Mouse (Mus musculus) bone marrow, adult 2 months (tissue): ENCODE data around the gene Ric8b. TPM values are rescaled to one million over a fixed set of nuclear protein-coding genes. Genes with fewer than 3 reads are reported as not detected.

Source experiments
- H3K27ac ChIP-seq: fragments of 200-500 bp; 2 replicates; pipeline ENCODE4 v1.5.1; 2012; ENCODE audit warnings: low read depth, mild to moderate bottlenecking, control low read depth, inconsistent platforms, low read length; ENCODE audit not compliant: control insufficient read depth, poor library complexity, insufficient read depth
- H3K4me1 ChIP-seq: fragments of 200-500 bp; 2 replicates; pipeline ENCODE4 v1.6.1; 2011; ENCODE audit warnings: low read length; ENCODE audit not compliant: control insufficient read depth, insufficient read depth
- H3K4me3 ChIP-seq: fragments of 200-500 bp; replicated peaks from 2 replicates; pipeline ENCODE3; 2011; ENCODE audit warnings: mild to moderate bottlenecking, low read depth, low read length, control low read depth; ENCODE audit not compliant: control insufficient read depth
- CTCF ChIP-seq: fragments of 200-500 bp; IDR thresholded peaks from 2 replicates; pipeline ENCODE4 v1.5.1; 2011; ENCODE audit warnings: low read length, control low read depth; ENCODE audit not compliant: control insufficient read depth, insufficient read depth
- POLR2A ChIP-seq: fragments of 200-500 bp; IDR thresholded peaks from 2 replicates; pipeline ENCODE4 v1.6.1; 2011; ENCODE audit warnings: low read depth, mild to moderate bottlenecking, control low read depth, low read length, borderline replicate concordance; ENCODE audit not compliant: control insufficient read depth
- WGBS: fragments of 180-500 bp; shearing (Covaris S2); methylation state at CpG from one replicate; pipeline ENCODE4 v1.1.7; 2018; 5-methylcytosine and 5-hydroxymethylcytosine counted together
- polyA plus RNA-seq: library from polyadenylated mRNA; stranded (reverse); fragments of >200 nt; gene quantifications from 2 replicates; pipeline ENCODE4 v1.2.4, GENCODE M21; 2011; ENCODE audit warnings: low replicate concordance; ENCODE audit not compliant: missing spikeins, insufficient read depth, insufficient read length

Gene Ric8b
- polyA plus RNA-seq, 1 experiment = 9.4 TPM

DNA sequence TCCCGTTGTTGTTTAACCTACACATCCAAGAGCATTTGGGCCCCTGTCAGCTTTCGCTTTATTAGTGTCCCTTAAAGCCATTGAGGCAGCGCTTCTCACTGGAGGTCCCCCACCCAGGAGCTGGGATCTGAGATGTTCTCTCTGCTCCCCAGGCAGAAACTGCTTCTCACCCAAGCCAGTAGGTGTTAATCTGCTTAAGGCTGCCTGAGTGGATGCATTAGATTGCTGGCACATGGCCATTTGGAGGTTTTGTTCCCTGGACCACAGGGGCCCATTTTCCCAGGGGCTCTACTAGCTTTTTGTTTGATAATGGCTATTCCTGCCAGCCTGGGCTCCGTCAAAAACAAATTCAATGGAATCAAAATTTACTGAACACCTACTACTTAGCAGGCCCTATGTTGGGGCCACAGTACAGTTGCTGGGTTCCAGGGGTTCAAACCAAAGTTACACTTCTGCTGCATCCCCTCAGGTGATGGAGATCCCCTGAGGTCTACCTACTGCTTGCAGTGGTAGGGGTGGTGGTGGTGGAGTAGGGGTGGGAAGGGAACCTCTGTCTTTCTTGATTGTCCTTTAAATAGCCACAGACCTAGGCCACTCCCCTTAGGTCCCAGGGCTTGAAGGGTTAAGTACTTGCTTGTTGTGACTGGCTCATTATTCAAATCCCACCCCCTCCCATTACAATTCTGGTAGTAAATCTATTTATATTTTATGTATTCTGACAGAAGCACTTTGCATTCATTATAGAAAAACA, 28.1 kb upstream of the Ric8b start:
- no peak for TF ChIP-seq CTCF
- TF ChIP-seq POLR2A = no peak
- no peaks in the 10 kb centered on the region for H3K4me1 ChIP-seq
- 77% methylated on average over 4 of the region's 4 CpGs for WGBS

DNA sequence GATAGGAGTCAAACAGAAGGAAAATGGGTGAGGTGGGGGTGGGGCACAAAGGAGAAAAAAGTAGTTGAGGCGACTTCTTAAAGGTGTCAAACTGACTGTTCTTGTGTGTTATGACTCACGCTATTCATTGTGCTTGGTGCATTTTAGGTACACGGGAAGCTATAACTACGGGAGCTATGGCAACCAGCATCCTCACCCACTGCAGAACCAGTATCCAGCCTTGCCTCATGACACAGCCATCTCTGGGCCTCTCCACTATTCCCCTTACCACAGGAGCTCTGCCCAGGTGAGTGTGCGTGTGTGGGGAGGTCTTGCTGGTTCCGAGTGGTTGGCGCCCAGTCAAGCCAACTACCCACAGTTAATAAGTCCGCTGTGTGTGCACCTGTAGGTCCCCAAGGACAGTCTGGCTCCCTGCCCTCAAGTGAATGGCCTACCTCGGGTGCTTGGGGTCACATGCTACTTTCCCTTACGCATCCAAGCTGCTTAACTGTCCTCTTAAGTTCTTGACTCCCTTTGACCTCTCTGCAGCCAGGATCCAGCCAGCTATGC, 21.5 kb upstream of the Ric8b start:
- TF ChIP-seq POLR2A (no peak), CTCF (no peak)
- no peak overlapping the region for H3K4me3 ChIP-seq
- no peaks in the 10 kb centered on the region for H3K4me1 ChIP-seq
- H3K27ac ChIP-seq = no peak overlapping the region
- 85% methylated on average over 10 of the region's 10 CpGs for WGBS

More for the DNA sequence above, 28.1 kb upstream of the Ric8b start:
- Histone ChIP-seq H3K4me3 (no peak overlapping the region), H3K27ac (no peak overlapping the region)

GRCm38 (mm10) chr10:84896941-84897930, 20.2 kb upstream of the Ric8b start:
- WGBS = 33% methylated on average over 9 of the region's 9 CpGs
- no peaks in the 10 kb centered on the region for H3K4me1 ChIP-seq
- no peak overlapping the region for H3K4me3 ChIP-seq
- no peak overlapping the region for H3K27ac ChIP-seq
- TF ChIP-seq CTCF = no peak
- TF ChIP-seq POLR2A = no peak

DNA sequence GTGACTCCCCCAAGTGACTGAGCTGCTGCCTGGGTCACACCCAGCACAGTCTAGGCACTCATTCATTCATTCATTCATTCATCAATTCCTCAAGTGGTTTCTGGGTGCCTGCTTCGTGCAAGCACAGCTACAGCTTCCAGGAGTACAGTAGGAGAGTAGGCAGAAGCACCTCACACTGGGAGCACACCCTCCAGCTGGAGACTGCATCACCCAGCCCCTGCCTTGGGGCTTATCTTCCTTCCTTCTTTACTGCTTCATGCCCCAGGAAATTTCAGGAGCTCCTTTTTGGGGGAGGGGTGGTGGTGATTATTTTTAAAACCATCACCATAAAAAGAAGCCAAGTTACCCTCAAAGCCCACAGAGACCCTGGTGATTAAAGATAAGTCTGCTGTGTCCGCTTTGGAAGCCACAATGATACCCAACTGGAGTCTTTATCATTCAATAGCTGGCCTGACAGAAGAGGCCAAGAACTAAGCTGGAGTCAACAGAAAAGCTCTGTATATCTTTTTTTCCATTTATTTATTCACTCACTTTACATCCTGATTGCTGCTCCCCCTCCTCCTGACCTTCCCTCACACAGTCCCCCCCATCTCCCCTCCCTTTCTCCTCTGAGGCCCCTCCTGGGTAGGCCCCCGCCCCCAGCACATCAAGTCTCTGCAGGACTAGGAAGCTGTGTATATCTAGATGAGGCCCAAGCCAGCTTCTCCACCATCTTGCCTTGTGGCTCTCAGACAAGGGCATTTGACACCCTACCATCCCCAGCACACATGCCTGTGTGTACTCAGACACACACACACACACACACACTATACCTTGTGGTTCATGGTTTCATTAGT, 19.1 kb upstream of the Ric8b start:
- H3K27ac ChIP-seq = no peak overlapping the region
- no peak for TF ChIP-seq POLR2A
- TF ChIP-seq CTCF = no peak
- no peak overlapping the region for H3K4me3 ChIP-seq
- WGBS = 34% methylated on average over 3 of the region's 3 CpGs
- H3K4me1 ChIP-seq = no peaks in the 10 kb centered on the region

DNA sequence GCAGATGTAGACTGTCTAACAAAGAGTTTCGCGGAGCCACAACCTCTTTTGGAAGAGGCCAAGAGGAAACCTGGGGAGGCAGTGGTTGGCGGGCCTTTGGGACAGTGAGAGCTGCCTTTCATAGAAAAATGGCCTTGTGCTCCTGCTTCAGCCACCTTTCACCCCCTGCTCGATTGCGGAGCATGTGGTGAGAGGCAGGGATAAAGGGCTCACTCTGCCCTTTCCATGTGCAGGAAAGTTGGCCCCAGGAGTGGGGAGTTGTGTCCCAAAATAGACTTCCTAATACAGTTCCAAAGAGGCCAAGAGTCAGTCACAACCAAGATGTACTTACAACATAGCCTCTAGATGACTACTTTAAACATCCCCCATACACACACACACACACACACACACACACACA, 15.7 kb upstream of the Ric8b start:
- Histone ChIP-seq H3K4me3 (no peak overlapping the region), H3K27ac (no peak overlapping the region), H3K4me1 (no peaks in the 10 kb centered on the region)
- 83% methylated on average over 5 of the region's 5 CpGs for WGBS
- TF ChIP-seq CTCF (no peak), POLR2A (no peak)

- WGBS = 93% methylated on average over 2 of the region's 2 CpGs
- H3K4me3 ChIP-seq = no peak overlapping the region
- no peaks in the 10 kb centered on the region for H3K4me1 ChIP-seq
- TF ChIP-seq CTCF (no peak), POLR2A (no peak)
- H3K27ac ChIP-seq = no peak overlapping the region
These were observed 15.2 kb upstream of the Ric8b start for GRCm38 (mm10) chr10:84902213-84902612.

GRCm38 (mm10) chr10:84903307-84903706, 14.1 kb upstream of the Ric8b start:
- no peak for TF ChIP-seq CTCF
- no peak for TF ChIP-seq POLR2A

More at GRCm38 (mm10) chr10:84903307-84903706, 14.1 kb upstream of the Ric8b start:
- no peak overlapping the region for H3K27ac ChIP-seq
- WGBS = 44% methylated on average over 7 of the region's 7 CpGs
- no peak overlapping the region for H3K4me3 ChIP-seq
- no peaks in the 10 kb centered on the region for H3K4me1 ChIP-seq
